Mouse (Mus musculus) lung, adult 2 months (tissue): ENCODE results near the gene Tfip11.

ENCODE experiments used
- CTCF ChIP-seq: fragments of 200-500 bp; IDR thresholded peaks from 2 replicates; pipeline ENCODE4 v1.5.1; 2011; ENCODE audit warnings: mild to moderate bottlenecking, low read length, control low read depth; ENCODE audit not compliant: insufficient read depth
- POLR2A ChIP-seq: fragments of 200-500 bp; IDR thresholded peaks from 2 replicates; pipeline ENCODE4 v1.6.1; 2011; ENCODE audit warnings: low read depth, mild to moderate bottlenecking, control low read depth, low read length, borderline replicate concordance; ENCODE audit errors: extremely low read depth

GRCm38 (mm10) chr5:112305842-112306241 lies 20.3 kb upstream of the Tfip11 start:
- TF ChIP-seq CTCF, result no peak
- no peak for TF ChIP-seq POLR2A
